Mouse (Mus musculus) kidney, adult 2 months (tissue): Measurements from ENCODE around the gene Ssbp3.

ENCODE experiments used
- CTCF ChIP-seq: fragments of 200-500 bp; conservative IDR thresholded peaks from 2 replicates; pipeline ENCODE4 v1.5.1; 2011; ENCODE audit warnings: low read depth, mild to moderate bottlenecking, control low read depth, low read length, moderate library complexity, mixed read lengths; ENCODE audit not compliant: insufficient read depth, insufficient read length
- POLR2A ChIP-seq: fragments of 200-500 bp; IDR thresholded peaks from one replicate; pipeline ENCODE4 v1.6.1; 2011; ENCODE audit warnings: low read depth, low read length, control low read depth

- TF ChIP-seq CTCF, result no peak
- no peak for TF ChIP-seq POLR2A
Observed at GRCm38 (mm10) chr4:107020287-107021000, 109.9 kb downstream of the Ssbp3 start.
